15 mouse cellular contexts compared by ENCODE assay signal in genomic region chr15:103041613-103042012, GRCm38 (mm10). TPM values are rescaled to one million over a fixed set of nuclear protein-coding genes. Genes with fewer than 3 reads are reported as not detected.
DNase-seq lines count a peak whose midpoint lies in the region; ATAC-seq lines count a peak whose summit lies in the region.
"Had no signal": no experiment of that assay in that cellular context is flagged by ENCODE, and none has a peak within 500 bp of the region (broad histone marks: within the 10 kb centered on the region; RNA-seq: fewer than 3 reads in every experiment).

No protein-coding gene starts in this region.

- H3K9ac ChIP-seq in neural tube, embryonic 11.5 days (ENCODE audit: low read length): peak overlapping the region; percentile 95
- H3K9ac ChIP-seq in stomach, embryonic 16.5 days (ENCODE audit: low read length): no peak overlapping the region
- no peak overlapping the region for H3K9ac ChIP-seq in liver, embryonic 11.5 days (ENCODE audit: low read depth, low read length)
- H3K9ac ChIP-seq: limb, embryonic 12.5 days had no signal

- H3K4me3 ChIP-seq in neural tube, embryonic 11.5 days (ENCODE audit: low read depth, low read length): peak overlapping the region; percentile 64
- no peak overlapping the region for H3K4me3 ChIP-seq in limb, embryonic 10.5 days
- H3K4me3 ChIP-seq in stomach, embryonic 16.5 days (replicated peaks; ENCODE audit: low read length): no peak overlapping the region
- no peak overlapping the region for H3K4me3 ChIP-seq in midbrain, embryonic 10.5 days
- H3K4me3 ChIP-seq in liver, embryonic 11.5 days (ENCODE audit: low read depth, low read length): no peak overlapping the region

- peaks cover 62% of the 10 kb centered on the region for H3K4me1 ChIP-seq in neural tube, embryonic 11.5 days (ENCODE audit: control insufficient read depth, insufficient read depth, low read length)
- H3K4me1 ChIP-seq in limb, embryonic 10.5 days: peaks cover 57% of the 10 kb centered on the region
- H3K4me1 ChIP-seq in stomach, embryonic 16.5 days (ENCODE audit: control insufficient read depth, insufficient read depth, low read length): peaks cover 32% of the 10 kb centered on the region
- 0 out of 2 replicates have a peak, but pooled peaks cover 3% of the 10 kb centered on the region for H3K4me1 ChIP-seq in midbrain, embryonic 10.5 days
- 0 out of 2 replicates have a peak, but pooled peaks cover 2% of the 10 kb centered on the region for H3K4me1 ChIP-seq in liver, embryonic 11.5 days (replicated peaks; ENCODE audit: control insufficient read depth, insufficient read depth, low read length)

- H3K27ac ChIP-seq in neural tube, embryonic 11.5 days (ENCODE audit: low read depth, low read length): peak overlapping the region; percentile 99
- H3K27ac ChIP-seq in limb, embryonic 10.5 days: peak overlapping the region; percentile 83
- peak overlapping the region; percentile 91 for H3K27ac ChIP-seq in stomach, embryonic 16.5 days (ENCODE audit: low read length)
- H3K27ac ChIP-seq in midbrain, embryonic 10.5 days (replicated peaks): no peak overlapping the region
- no peak overlapping the region for H3K27ac ChIP-seq in liver, embryonic 11.5 days (ENCODE audit: low read depth, low read length)

- no peaks in the 10 kb centered on the region for H3K27me3 ChIP-seq in neural tube, embryonic 11.5 days (ENCODE audit: control insufficient read depth, insufficient read depth, low read length)
- H3K27me3 ChIP-seq in limb, embryonic 10.5 days (ENCODE audit: low read depth, poor library complexity, severe bottlenecking): peaks cover 93% of the 10 kb centered on the region
- H3K27me3 ChIP-seq in stomach, embryonic 16.5 days (ENCODE audit: control insufficient read depth, insufficient read depth, low read length): no peaks in the 10 kb centered on the region
- peaks cover 100% of the 10 kb centered on the region for H3K27me3 ChIP-seq in midbrain, embryonic 10.5 days (ENCODE audit: low read depth, poor library complexity, severe bottlenecking)
- peaks cover 87% of the 10 kb centered on the region for H3K27me3 ChIP-seq in liver, embryonic 11.5 days (replicated peaks; ENCODE audit: control insufficient read depth, insufficient read depth, low read length)

- peak; percentile 13 for DNase-seq in neural tube, embryonic 11.5 days (ENCODE audit: low spot score)
- no peak for DNase-seq in neural tube, embryonic 10.5 days (ENCODE audit: extremely low spot score, low spot score)
- peak; percentile 23 for DNase-seq in embryo, embryonic 11 days
- no peak for DNase-seq in limb, embryonic 10.5 days (ENCODE audit: low spot score)
- DNase-seq in ovary, postnatal 10 days (ENCODE audit: low spot score): no peak
- DNase-seq in midbrain, embryonic 10.5 days (ENCODE audit: low spot score): no peak
- no peak for DNase-seq in liver, embryonic 11.5 days (ENCODE audit: low spot score)
- DNase-seq: cerebellum, adult 8-10 months; gastrocnemius, postnatal 14 days; heart, postnatal 36 days; lung, postnatal 14 days; thymus, postnatal 25 days had no signal

- WGBS in neural tube, embryonic 11.5 days: 9% methylated on average over 5 of the region's 5 CpGs
- WGBS in limb, embryonic 10.5 days: 12% methylated on average over 5 of the region's 5 CpGs
- 46% methylated on average over 5 of the region's 5 CpGs for WGBS in stomach, embryonic 16.5 days
- WGBS in midbrain, embryonic 10.5 days: 13% methylated on average over 5 of the region's 5 CpGs
- 21% methylated on average over 5 of the region's 5 CpGs for WGBS in liver, embryonic 11.5 days

- no peaks in the 10 kb centered on the region for H3K9me3 ChIP-seq in neural tube, embryonic 11.5 days (ENCODE audit: control insufficient read depth, low read length)
- no peaks in the 10 kb centered on the region for H3K9me3 ChIP-seq in limb, embryonic 10.5 days (replicated peaks)
- no peaks in the 10 kb centered on the region for H3K9me3 ChIP-seq in stomach, embryonic 16.5 days (replicated peaks; ENCODE audit: control insufficient read depth, low read length)
- no peaks in the 10 kb centered on the region for H3K9me3 ChIP-seq in midbrain, embryonic 10.5 days (replicated peaks)
- no peaks in the 10 kb centered on the region for H3K9me3 ChIP-seq in liver, embryonic 11.5 days (ENCODE audit: control insufficient read depth, low read length)
- H3K9me3 ChIP-seq: limb, embryonic 12.5 days had no signal

- peak overlapping the region; percentile 99 for H3K4me2 ChIP-seq in neural tube, embryonic 11.5 days (ENCODE audit: low read depth)
- peak overlapping the region; percentile 52 for H3K4me2 ChIP-seq in stomach, embryonic 16.5 days (ENCODE audit: low read depth, low read length)
- H3K4me2 ChIP-seq in liver, embryonic 11.5 days: no peak overlapping the region

- no peaks in the 10 kb centered on the region for H3K36me3 ChIP-seq in neural tube, embryonic 11.5 days (ENCODE audit: control insufficient read depth, insufficient read depth, low read length)
- H3K36me3 ChIP-seq in limb, embryonic 10.5 days: no peaks in the 10 kb centered on the region
- H3K36me3 ChIP-seq in stomach, embryonic 16.5 days (ENCODE audit: control insufficient read depth, insufficient read depth, low read length): no peaks in the 10 kb centered on the region
- no peaks in the 10 kb centered on the region for H3K36me3 ChIP-seq in midbrain, embryonic 10.5 days
- H3K36me3 ChIP-seq in liver, embryonic 11.5 days (ENCODE audit: control insufficient read depth, insufficient read depth, low read length): no peaks in the 10 kb centered on the region
- H3K36me3 ChIP-seq: limb, embryonic 12.5 days had no signal

- ATAC-seq in neural tube, embryonic 11.5 days (ENCODE audit: insufficient read depth, low FRiP score, low TSS enrichment): no peak
- peak; percentile 69; the same call in 1 of the 2 replicates for ATAC-seq in stomach, embryonic 16.5 days (ENCODE audit: insufficient read depth, low FRiP score)
- no peak for ATAC-seq in liver, embryonic 11.5 days (replicated peaks; ENCODE audit: low FRiP score)

RNA-seq across cellular contexts. Expression of gene Hoxc4, which starts 22.9 kb away (rescaled TPM):
- 62.6 and 67.3 TPM in 2 replicates for polyA plus RNA-seq in neural tube, embryonic 11.5 days (2014; fragmentation: Nextera tagmentation; extraction: Ambion mirVana)
- 9.1 and 9.8 TPM in 2 replicates for polyA plus RNA-seq in limb, embryonic 10.5 days (2016; fragmentation: Nextera tagmentation; extraction: Ambion mirVana)
- 19.0 and 20.0 TPM in 2 replicates for polyA plus RNA-seq in stomach, embryonic 16.5 days (2015; fragmentation: Nextera tagmentation; extraction: Ambion mirVana)
- not detected in 2 replicates for polyA plus RNA-seq in midbrain, embryonic 10.5 days (2016; fragmentation: Nextera tagmentation; extraction: Ambion mirVana)
- polyA plus RNA-seq in liver, embryonic 11.5 days (2014; fragmentation: Nextera tagmentation; extraction: Ambion mirVana): 5.9 and 6.2 TPM in 2 replicates

RNA-seq across cellular contexts. Expression of gene Hoxc6, which starts 43.6 kb away (rescaled TPM):
- polyA plus RNA-seq in neural tube, embryonic 11.5 days (2014; fragmentation: Nextera tagmentation; extraction: Ambion mirVana): 95.9 and 96.4 TPM in 2 replicates
- 10.1 and 10.2 TPM in 2 replicates for polyA plus RNA-seq in limb, embryonic 10.5 days (2016; fragmentation: Nextera tagmentation; extraction: Ambion mirVana)
- 3.3 and 3.8 TPM in 2 replicates for polyA plus RNA-seq in stomach, embryonic 16.5 days (2015; fragmentation: Nextera tagmentation; extraction: Ambion mirVana)
- not detected in 2 replicates for polyA plus RNA-seq in midbrain, embryonic 10.5 days (2016; fragmentation: Nextera tagmentation; extraction: Ambion mirVana)
- 1.3 and 1.5 TPM in 2 replicates for polyA plus RNA-seq in liver, embryonic 11.5 days (2014; fragmentation: Nextera tagmentation; extraction: Ambion mirVana)
- polyA plus RNA-seq: liver, embryonic 16.5 days had no signal

RNA-seq across cellular contexts. Expression of gene Hoxc8, which starts 51.2 kb away (rescaled TPM):
- polyA plus RNA-seq in neural tube, embryonic 11.5 days (2014; fragmentation: Nextera tagmentation; extraction: Ambion mirVana): 63.7 and 67.1 TPM in 2 replicates
- polyA plus RNA-seq in limb, embryonic 10.5 days (2016; fragmentation: Nextera tagmentation; extraction: Ambion mirVana): 5.1 and 6.0 TPM in 2 replicates
- polyA plus RNA-seq in stomach, embryonic 16.5 days (2015; fragmentation: Nextera tagmentation; extraction: Ambion mirVana): 2.0 and 2.5 TPM in 2 replicates
- polyA plus RNA-seq in midbrain, embryonic 10.5 days (2016; fragmentation: Nextera tagmentation; extraction: Ambion mirVana): not detected in 2 replicates
- polyA plus RNA-seq in liver, embryonic 11.5 days (2014; fragmentation: Nextera tagmentation; extraction: Ambion mirVana): 1.3 and 1.9 TPM in 2 replicates
- polyA plus RNA-seq: liver, embryonic 16.5 days had no signal

Comparison
In these comparisons a context has a peak if more than half of its experiments do, and no peak if none do; other contexts are left out.
1. DNase-seq: peak in neural tube, embryonic 11.5 days (single experiment) and embryo, embryonic 11 days (single experiment); none in neural tube, embryonic 10.5 days (single experiment), limb, embryonic 10.5 days (single experiment), ovary, postnatal 10 days (single experiment), midbrain, embryonic 10.5 days (single experiment) and liver, embryonic 11.5 days (single experiment).
2. H3K27ac ChIP-seq: peak in neural tube, embryonic 11.5 days (single experiment), limb, embryonic 10.5 days (single experiment) and stomach, embryonic 16.5 days (single experiment); none in midbrain, embryonic 10.5 days (single experiment) and liver, embryonic 11.5 days (single experiment).